Mouse (Mus musculus) spleen, adult 2 months (tissue): Measurements from ENCODE around the gene Lpp.

ENCODE experiments used
- CTCF ChIP-seq: fragments of 200-500 bp; IDR thresholded peaks from 2 replicates; pipeline ENCODE4 v1.5.1; 2011; ENCODE audit warnings: mild to moderate bottlenecking, inconsistent platforms; ENCODE audit not compliant: insufficient read depth, insufficient read length, insufficient replicate concordance; ENCODE audit errors: extremely low read depth
- POLR2A ChIP-seq: fragments of 200-500 bp; IDR thresholded peaks from 2 replicates; pipeline ENCODE4 v1.6.1; 2011; ENCODE audit warnings: low read depth, low read length, inconsistent platforms

DNA sequence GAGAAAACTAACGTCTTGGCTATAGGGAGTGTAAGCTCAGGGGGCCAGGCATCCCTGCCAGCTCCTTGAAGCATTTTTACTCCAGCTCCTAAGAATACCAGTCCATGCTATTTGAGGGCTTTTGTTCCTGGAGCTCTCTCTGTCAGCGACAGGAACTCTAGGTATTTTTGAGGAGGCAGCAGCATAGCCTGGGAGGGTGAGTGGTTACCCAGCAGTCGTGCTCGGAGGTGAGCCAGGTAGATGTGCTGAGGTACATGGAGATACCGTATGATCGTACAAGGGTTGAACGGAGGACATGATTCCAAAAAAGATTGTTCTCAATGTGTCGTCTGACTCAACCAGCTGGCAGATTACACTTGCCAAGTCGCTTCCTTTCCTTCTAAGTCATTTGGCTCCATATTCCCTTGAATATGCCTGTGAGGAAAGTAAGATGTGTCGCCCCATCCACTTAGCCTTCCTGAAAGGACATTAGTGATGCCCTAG is 597.8 kb downstream of the Lpp start:
- TF ChIP-seq CTCF (no peak), POLR2A (no peak)
